Mouse (Mus musculus): ENCODE data around the gene Dock1.

GRCm38 (mm10) chr7:134711576-134711975 is 41.1 kb downstream of the Dock1 start:
- TF ChIP-seq CTCF (conservative IDR thresholded peaks at IDR 0.05; ENCODE audit: low read length) (peak; percentile 48), POU5F1 (IDR thresholded peaks at IDR 0.05; ENCODE audit: borderline replicate concordance, low read length) (no peak)

All from E14TG2a.4 (cell line).